Mouse (Mus musculus) heart, embryonic 11.5 days (tissue): ENCODE measurements around the gene Olfr203. TPM values are rescaled to one million over a fixed set of nuclear protein-coding genes. Genes with fewer than 3 reads are reported as not detected.
"Not testable (repeated sequence)": the region's sequence is repeated elsewhere in the genome, so short reads cannot be mapped to it uniquely, and the experiment has no call there.

Experiments used
- ATAC-seq: fragments of 200-750 bp; cut with Nextera tagmentation; replicated peaks from 2 replicates; pipeline ENCODE4 v1.8.0; 2017; ENCODE audit warnings: moderate library complexity; ENCODE audit not compliant: insufficient number of reproducible peaks, low FRiP score, low TSS enrichment
- H3K27ac ChIP-seq: fragments of 300-500 bp; sonication (generic); 2 replicates; pipeline ENCODE4 v1.5.1; 2014; ENCODE audit warnings: mild to moderate bottlenecking, low read depth, low read length
- H3K27me3 ChIP-seq: fragments of 300-500 bp; sonication (generic); 2 replicates; pipeline ENCODE4 v1.6.1; 2014; ENCODE audit warnings: mild to moderate bottlenecking, low read length, mixed read lengths; ENCODE audit not compliant: control insufficient read depth, insufficient read depth
- H3K36me3 ChIP-seq: fragments of 300-500 bp; sonication (generic); 2 replicates; pipeline ENCODE4 v1.6.1; 2014; ENCODE audit warnings: mild to moderate bottlenecking, low read length, moderate library complexity, mixed read lengths; ENCODE audit not compliant: control insufficient read depth, insufficient read depth
- H3K4me1 ChIP-seq: fragments of 300-500 bp; sonication (generic); 2 replicates; pipeline ENCODE4 v1.6.1; 2014; ENCODE audit warnings: low read length; ENCODE audit not compliant: control insufficient read depth, insufficient read depth
- H3K4me2 ChIP-seq: fragments of 300-500 bp; sonication (generic); 2 replicates; pipeline ENCODE4 v1.6.1; 2014; ENCODE audit warnings: mild to moderate bottlenecking, moderate library complexity
- H3K4me3 ChIP-seq: fragments of 300-500 bp; sonication (generic); 2 replicates; pipeline ENCODE4 v1.5.1; 2014; ENCODE audit warnings: low read depth, low read length
- H3K9ac ChIP-seq: fragments of 300-500 bp; sonication (generic); 2 replicates; pipeline ENCODE4 v1.6.1; 2014; ENCODE audit warnings: mild to moderate bottlenecking, low read depth, low read length, moderate library complexity
- H3K9me3 ChIP-seq: fragments of 300-500 bp; sonication (generic); replicated peaks from 2 replicates; pipeline ENCODE4 v1.6.1; 2016; ENCODE audit warnings: low read length; ENCODE audit not compliant: control insufficient read depth
- WGBS: fragments of 180-500 bp; shearing (Covaris S2); extraction: QIAGEN DNeasy Blood & Tissue Kit; methylation state at CpG from one replicate; pipeline ENCODE4 v1.1.7; 2014; ENCODE audit not compliant: insufficient replicate concordance; 5-methylcytosine and 5-hydroxymethylcytosine counted together
- polyA plus RNA-seq: library from polyadenylated mRNA; unstranded; fragments of >200 nt; fragmentation: Nextera tagmentation; extraction: Ambion mirVana; gene quantifications from 2 replicates; pipeline ENCODE4 v1.2.1, GENCODE M21; 2014

Gene Olfr203
- polyA plus RNA-seq: not detected in 2 replicates

GRCm38 (mm10) chr16:59298581-59298980 is at the start of gene Olfr203:
TSS of gene Olfr203 (plus strand) at chr16:59298881.
- no peak within 1 kb of the TSS for H3K27ac ChIP-seq
- no peaks in the 10 kb centered on the region for H3K4me1 ChIP-seq
- no peak within 1 kb of the TSS for H3K4me2 ChIP-seq
- ATAC-seq: no peak
- H3K4me3 ChIP-seq: no peak within 1 kb of the TSS
- H3K27me3 ChIP-seq: no peaks in the 10 kb centered on the region
- 73% methylated on average over 2 of the region's 2 CpGs for WGBS
- no peaks in the 10 kb centered on the region for H3K36me3 ChIP-seq
- H3K9me3 ChIP-seq: no peaks in the 10 kb centered on the region
- H3K9ac ChIP-seq: no peak within 1 kb of the TSS

- no peak overlapping the region for H3K4me2 ChIP-seq
- no peak for ATAC-seq
- H3K27ac ChIP-seq: no peak overlapping the region
- WGBS: 83% methylated on average over 17 of the region's 17 CpGs
- H3K36me3 ChIP-seq: no peaks in the 10 kb centered on the region
- H3K4me3 ChIP-seq: no peak overlapping the region
- no peaks in the 10 kb centered on the region for H3K27me3 ChIP-seq
- no peaks in the 10 kb centered on the region for H3K9me3 ChIP-seq
- no peak overlapping the region for H3K9ac ChIP-seq
- H3K4me1 ChIP-seq: no peaks in the 10 kb centered on the region
Measured at GRCm38 (mm10) chr16:59249684-59250083, 49.0 kb upstream of the Olfr203 start.

- not testable (repeated sequence) for H3K4me1 ChIP-seq, H3K4me3 ChIP-seq, H3K27me3 ChIP-seq, H3K36me3 ChIP-seq, ATAC-seq, H3K9me3 ChIP-seq, H3K9ac ChIP-seq, H3K27ac ChIP-seq, H3K4me2 ChIP-seq
- WGBS: 66% methylated on average over 4 of the region's 4 CpGs
Measured at GRCm38 (mm10) chr16:59269097-59269496, 29.6 kb upstream of the Olfr203 start.

- H3K9me3 ChIP-seq, H3K4me1 ChIP-seq, H3K4me2 ChIP-seq, ATAC-seq, H3K27me3 ChIP-seq, H3K9ac ChIP-seq, H3K36me3 ChIP-seq, H3K4me3 ChIP-seq, H3K27ac ChIP-seq: not testable (repeated sequence)
- 86% methylated on average over 4 of the region's 4 CpGs for WGBS
Measured at GRCm38 (mm10) chr16:59272532-59272931, 26.1 kb upstream of the Olfr203 start, which contains the start of gene Olfr201. TSS of gene Olfr201 (minus strand) at chr16:59272632.

- H3K4me3 ChIP-seq: no peak overlapping the region
- 49% methylated on average over 3 of the region's 3 CpGs for WGBS
Measured at GRCm38 (mm10) chr16:59280542-59280941, 18.1 kb upstream of the Olfr203 start.

GRCm38 (mm10) chr16:59283476-59283875 is 15.2 kb upstream of the Olfr203 start:
- WGBS: 61% methylated on average over 1 of the region's 1 CpGs
- Histone ChIP-seq H3K4me2 (no peak overlapping the region), H3K27ac (no peak overlapping the region), H3K9me3 (no peaks in the 10 kb centered on the region), H3K4me3 (no peak overlapping the region), H3K9ac (no peak overlapping the region), H3K36me3 (no peaks in the 10 kb centered on the region), H3K4me1 (no peaks in the 10 kb centered on the region), H3K27me3 (no peaks in the 10 kb centered on the region)
- ATAC-seq: no peak

More at GRCm38 (mm10) chr16:59280542-59280941, 18.1 kb upstream of the Olfr203 start:
- no peaks in the 10 kb centered on the region for H3K4me1 ChIP-seq
- H3K27me3 ChIP-seq: no peaks in the 10 kb centered on the region
- H3K9ac ChIP-seq: no peak overlapping the region
- H3K4me2 ChIP-seq: no peak overlapping the region
- no peaks in the 10 kb centered on the region for H3K9me3 ChIP-seq
- no peaks in the 10 kb centered on the region for H3K36me3 ChIP-seq
- 0 out of 2 replicates have a peak, but pooled peaks have one; percentile 52 for ATAC-seq
- no peak overlapping the region for H3K27ac ChIP-seq

GRCm38 (mm10) chr16:59286693-59287092 is 12.0 kb upstream of the Olfr203 start, which contains the start of gene Olfr202:
TSS of gene Olfr202 (minus strand) at chr16:59286793.
- Histone ChIP-seq H3K27ac (no peak within 1 kb of the TSS), H3K4me1 (no peaks in the 10 kb centered on the region), H3K9ac (no peak within 1 kb of the TSS), H3K4me3 (no peak within 1 kb of the TSS), H3K4me2 (no peak within 1 kb of the TSS), H3K36me3 (no peaks in the 10 kb centered on the region), H3K27me3 (no peaks in the 10 kb centered on the region), H3K9me3 (no peaks in the 10 kb centered on the region)
- no peak for ATAC-seq
- WGBS: 72% methylated on average over 1 of the region's 1 CpGs

GRCm38 (mm10) chr16:59287576-59287975 is 11.1 kb upstream of the Olfr203 start:
- ATAC-seq, H3K9me3 ChIP-seq, H3K4me2 ChIP-seq, H3K27me3 ChIP-seq, H3K27ac ChIP-seq, H3K36me3 ChIP-seq, H3K4me3 ChIP-seq, H3K9ac ChIP-seq, H3K4me1 ChIP-seq: not testable (repeated sequence)
- WGBS: 81% methylated on average over 9 of the region's 9 CpGs

- Histone ChIP-seq H3K9me3 (no peaks in the 10 kb centered on the region), H3K27me3 (no peaks in the 10 kb centered on the region), H3K4me1 (no peaks in the 10 kb centered on the region), H3K9ac (no peak within 1 kb of the TSS), H3K4me3 (no peak within 1 kb of the TSS), H3K27ac (no peak within 1 kb of the TSS), H3K36me3 (no peaks in the 10 kb centered on the region), H3K4me2 (no peak within 1 kb of the TSS)
- ATAC-seq: no peak
Measured at GRCm38 (mm10) chr16:59318148-59318547, 19.5 kb downstream of the Olfr203 start, which contains the start of gene Olfr204. TSS of gene Olfr204 (minus strand) at chr16:59318248.
